Mouse (Mus musculus): Measurements from ENCODE around the gene Vmn1r54. TPM values are rescaled to one million over a fixed set of nuclear protein-coding genes. Genes with fewer than 3 reads are reported as not detected.

Gene Vmn1r54
- polyA plus RNA-seq (2014; fragmentation: Illumina TruSeq; extraction: RNeasy Lipid Tissue Mini Kit (QIAGEN cat#74804)) = not detected

DNA sequence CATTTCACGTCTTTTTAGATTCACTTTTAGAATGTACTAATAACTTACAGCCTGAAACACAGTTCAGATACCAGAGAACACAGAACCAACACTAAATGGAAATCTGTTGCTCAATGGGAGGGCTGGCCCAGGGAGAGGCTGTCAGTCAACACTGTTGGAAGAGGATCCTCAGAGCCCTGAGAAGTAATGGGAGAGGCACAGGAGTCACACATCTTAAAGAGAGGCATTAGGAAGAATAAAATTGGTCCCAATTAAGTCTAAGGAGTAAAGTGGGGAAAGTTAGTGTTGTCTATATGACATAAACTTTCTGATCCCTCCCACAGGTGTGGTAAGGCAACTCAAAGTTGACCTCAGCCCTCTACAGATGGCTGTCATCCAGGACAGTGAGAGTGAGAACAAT lies at the start of gene Vmn1r54:
Gene Vmn1r54 (plus strand): TSS at position 301 of the 400 bp plus-strand sequence.

DNA sequence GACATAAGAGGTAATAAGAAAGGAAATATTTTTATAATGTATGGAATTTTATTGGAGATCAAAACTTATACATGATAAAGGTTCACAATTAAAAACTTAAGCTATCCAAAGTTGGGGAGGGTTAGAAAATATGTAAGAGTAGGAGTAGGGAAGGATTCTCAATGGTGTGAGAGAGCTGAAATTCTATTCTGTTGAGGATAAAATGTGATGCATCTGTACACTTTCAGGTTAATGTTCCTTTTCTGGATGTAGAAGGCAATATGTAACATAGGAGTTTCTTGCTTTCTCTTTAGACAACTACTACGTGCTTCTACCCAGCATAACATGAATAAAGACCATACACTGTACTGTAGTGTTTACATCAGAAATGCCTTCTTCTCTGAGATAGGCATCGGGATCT lies 43.6 kb upstream of the Vmn1r54 start, which contains the start of gene V1ra8:
Gene V1ra8 (plus strand): TSS at position 301 of the 400 bp plus-strand sequence.

DNA sequence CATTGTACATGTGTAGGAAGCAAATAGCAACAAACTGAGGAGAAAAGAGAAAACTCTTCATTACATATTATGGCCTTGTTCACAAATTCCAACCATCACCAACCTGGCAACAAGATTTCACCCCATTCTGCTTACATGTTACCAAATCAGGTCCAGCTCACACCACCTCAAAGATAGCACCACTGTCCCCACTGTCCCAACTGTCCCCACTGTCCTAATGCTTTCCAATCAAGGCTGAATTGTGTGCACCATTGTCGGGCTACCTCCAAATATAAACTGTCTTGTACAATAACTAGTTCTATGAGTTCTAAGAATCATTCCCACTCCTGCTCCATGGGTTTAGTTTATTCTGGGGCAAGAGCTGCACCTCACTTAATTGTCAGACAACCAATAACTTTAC lies 21.8 kb upstream of the Vmn1r54 start, which contains the start of gene Vmn1r53:
Gene Vmn1r53 (minus strand): TSS at position 101 of the 400 bp plus-strand sequence.

DNA sequence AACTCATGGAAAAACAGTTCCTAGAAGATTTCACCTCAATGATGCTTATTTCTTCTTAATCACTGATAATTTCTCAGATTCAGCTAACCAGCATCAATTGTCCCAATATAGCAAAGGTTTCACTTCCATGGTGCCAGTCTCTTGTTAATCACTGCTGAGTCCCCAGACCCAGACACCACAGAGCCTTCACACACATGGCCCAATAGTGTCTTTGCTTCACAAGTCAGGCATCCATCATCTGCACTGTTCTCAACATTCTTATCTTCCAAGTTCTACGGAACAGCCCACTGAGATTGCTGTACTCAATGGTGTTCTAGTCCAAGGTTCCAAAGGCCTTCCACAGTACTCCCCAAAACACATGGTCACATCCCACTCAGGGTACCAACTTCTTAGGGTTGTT lies 54.8 kb downstream of the Vmn1r54 start, which contains the start of gene BC048671:
Gene BC048671 (plus strand): TSS at position 301 of the 400 bp plus-strand sequence.

Other genes starting within 250 kb of the Vmn1r54 start
- not detected for gene Vmn1r47, start 230.2 kb upstream of the Vmn1r54 start, polyA plus RNA-seq (2014; fragmentation: Illumina TruSeq; extraction: RNeasy Lipid Tissue Mini Kit (QIAGEN cat#74804))
- not detected for gene Vmn1r48, start 209.5 kb upstream of the Vmn1r54 start, polyA plus RNA-seq (2014; fragmentation: Illumina TruSeq; extraction: RNeasy Lipid Tissue Mini Kit (QIAGEN cat#74804))
- not detected for gene Vmn1r49, start 167.8 kb upstream of the Vmn1r54 start, polyA plus RNA-seq (2014; fragmentation: Illumina TruSeq; extraction: RNeasy Lipid Tissue Mini Kit (QIAGEN cat#74804))
- gene Vmn1r50, start 144.9 kb upstream of the Vmn1r54 start, polyA plus RNA-seq (2014; fragmentation: Illumina TruSeq; extraction: RNeasy Lipid Tissue Mini Kit (QIAGEN cat#74804)) = not detected
- gene Vmn1r51, start 123.7 kb upstream of the Vmn1r54 start, polyA plus RNA-seq (2014; fragmentation: Illumina TruSeq; extraction: RNeasy Lipid Tissue Mini Kit (QIAGEN cat#74804)) = not detected
- not detected for gene Vmn1r52, start 71.5 kb upstream of the Vmn1r54 start, polyA plus RNA-seq (2014; fragmentation: Illumina TruSeq; extraction: RNeasy Lipid Tissue Mini Kit (QIAGEN cat#74804))
- gene V1ra8, start 43.5 kb upstream of the Vmn1r54 start, polyA plus RNA-seq (2014; fragmentation: Illumina TruSeq; extraction: RNeasy Lipid Tissue Mini Kit (QIAGEN cat#74804)) = not detected
- gene Vmn1r53, start 21.9 kb upstream of the Vmn1r54 start, polyA plus RNA-seq (2014; fragmentation: Illumina TruSeq; extraction: RNeasy Lipid Tissue Mini Kit (QIAGEN cat#74804)) = not detected
- gene BC048671, start 54.9 kb downstream of the Vmn1r54 start, polyA plus RNA-seq (2014; fragmentation: Illumina TruSeq; extraction: RNeasy Lipid Tissue Mini Kit (QIAGEN cat#74804)) = not detected
- not detected for gene Chst13, start 78.9 kb downstream of the Vmn1r54 start, polyA plus RNA-seq (2014; fragmentation: Illumina TruSeq; extraction: RNeasy Lipid Tissue Mini Kit (QIAGEN cat#74804))
- gene Uroc1, start 87.0 kb downstream of the Vmn1r54 start, polyA plus RNA-seq (2014; fragmentation: Illumina TruSeq; extraction: RNeasy Lipid Tissue Mini Kit (QIAGEN cat#74804)) = not detected
- 20.8 TPM for gene Zxdc, start 123.2 kb downstream of the Vmn1r54 start, polyA plus RNA-seq (2014; fragmentation: Illumina TruSeq; extraction: RNeasy Lipid Tissue Mini Kit (QIAGEN cat#74804))
- gene Cfap100, start 182.5 kb downstream of the Vmn1r54 start, polyA plus RNA-seq (2014; fragmentation: Illumina TruSeq; extraction: RNeasy Lipid Tissue Mini Kit (QIAGEN cat#74804)) = 0.37 TPM
- gene Klf15, start 216.3 kb downstream of the Vmn1r54 start, polyA plus RNA-seq (2014; fragmentation: Illumina TruSeq; extraction: RNeasy Lipid Tissue Mini Kit (QIAGEN cat#74804)) = 5.7 TPM
- 0.74 TPM for gene Aldh1l1, start 240.1 kb downstream of the Vmn1r54 start, polyA plus RNA-seq (2014; fragmentation: Illumina TruSeq; extraction: RNeasy Lipid Tissue Mini Kit (QIAGEN cat#74804))